Mouse (Mus musculus) stomach, embryonic 14.5 days (tissue): ENCODE measurements at regions not wholly inside any gene's neighbourhood (a gene's known extent, or its start where the extent isn't known, plus 50 kb on each side); places are given as distances from the start of the nearest gene placed in this dataset.

ENCODE experiments used
- ATAC-seq: fragments of 200-750 bp; cut with Nextera tagmentation; 2 replicates; pipeline ENCODE4 v1.8.0; 2017; ENCODE audit warnings: low read depth, moderate TSS enrichment; ENCODE audit not compliant: insufficient number of reproducible peaks, insufficient read depth, low FRiP score
- H3K27ac ChIP-seq: fragments of 300-500 bp; sonication (generic); 2 replicates; pipeline ENCODE4 v1.5.1; 2014; ENCODE audit warnings: mild to moderate bottlenecking, low read length, moderate library complexity, mixed read lengths
- H3K27me3 ChIP-seq: fragments of 300-500 bp; sonication (generic); 2 replicates; pipeline ENCODE4 v1.6.1; 2014; ENCODE audit warnings: low read length, control low read depth, mixed read lengths; ENCODE audit not compliant: control insufficient read depth, insufficient read depth
- H3K36me3 ChIP-seq: fragments of 300-500 bp; sonication (generic); 2 replicates; pipeline ENCODE4 v1.6.1; 2014; ENCODE audit warnings: mild to moderate bottlenecking, control low read depth, low read length, moderate library complexity, mixed read lengths; ENCODE audit not compliant: control insufficient read depth, insufficient read depth
- H3K4me1 ChIP-seq: fragments of 300-500 bp; sonication (generic); 2 replicates; pipeline ENCODE4 v1.6.1; 2014; ENCODE audit warnings: low read length, control low read depth, mixed read lengths; ENCODE audit not compliant: control insufficient read depth, insufficient read depth
- H3K4me2 ChIP-seq: fragments of 300-500 bp; sonication (generic); replicated peaks from 2 replicates; pipeline ENCODE4 v1.6.1; 2014; ENCODE audit warnings: low read depth, low read length, control low read depth
- H3K4me3 ChIP-seq: fragments of 300-500 bp; sonication (generic); 2 replicates; pipeline ENCODE4 v1.5.1; 2014; ENCODE audit warnings: low read depth, low read length, control low read depth
- H3K9ac ChIP-seq: fragments of 300-500 bp; sonication (generic); replicated peaks from 2 replicates; pipeline ENCODE4 v1.6.1; 2014; ENCODE audit warnings: low read depth, mild to moderate bottlenecking, control low read depth, low read length, moderate library complexity, mixed read lengths
- H3K9me3 ChIP-seq: fragments of 300-500 bp; sonication (generic); 2 replicates; pipeline ENCODE4 v1.6.1; 2016; ENCODE audit warnings: low read depth, low read length, control low read depth; ENCODE audit not compliant: control insufficient read depth
- WGBS: fragments of 180-500 bp; shearing (Covaris S2); extraction: QIAGEN DNeasy Blood & Tissue Kit; methylation state at CpG from one replicate; pipeline ENCODE4 v1.1.7; 2014; 5-methylcytosine and 5-hydroxymethylcytosine counted together

- Histone ChIP-seq H3K9me3 (no peaks in the 10 kb centered on the region), H3K4me1 (no peaks in the 10 kb centered on the region), H3K4me3 (no peak overlapping the region), H3K27me3 (no peaks in the 10 kb centered on the region), H3K9ac (no peak overlapping the region), H3K4me2 (no peak overlapping the region), H3K27ac (no peak overlapping the region), H3K36me3 (no peaks in the 10 kb centered on the region)
- 78% methylated on average over 7 of the region's 7 CpGs for WGBS
- ATAC-seq: no peak
These were observed 127.9 kb upstream of the Bdnf start for GRCm38 (mm10) chr2:109546486-109547115.

GRCm38 (mm10) chr2:109554644-109555043, 119.9 kb upstream of the Bdnf start:
- Histone ChIP-seq H3K27ac (no peak overlapping the region), H3K36me3 (no peaks in the 10 kb centered on the region), H3K4me1 (no peaks in the 10 kb centered on the region), H3K27me3 (no peaks in the 10 kb centered on the region), H3K9me3 (no peaks in the 10 kb centered on the region), H3K4me2 (no peak overlapping the region), H3K4me3 (no peak overlapping the region), H3K9ac (no peak overlapping the region)
- ATAC-seq: 0 out of 2 replicates have a peak, but pooled peaks have one; percentile 33
- WGBS: 75% methylated on average over 6 of the region's 6 CpGs

GRCm38 (mm10) chr2:109559088-109560030, 115.1 kb upstream of the Bdnf start:
- Histone ChIP-seq H3K9ac (no peak overlapping the region), H3K27ac (no peak overlapping the region), H3K4me2 (no peak overlapping the region), H3K36me3 (no peaks in the 10 kb centered on the region), H3K4me3 (no peak overlapping the region), H3K9me3 (no peaks in the 10 kb centered on the region), H3K27me3 (no peaks in the 10 kb centered on the region), H3K4me1 (no peaks in the 10 kb centered on the region)
- ATAC-seq: no peak
- WGBS: 88% methylated on average over 9 of the region's 9 CpGs

GRCm38 (mm10) chr2:109562996-109563395, 111.5 kb upstream of the Bdnf start:
- Histone ChIP-seq H3K9ac (no peak overlapping the region), H3K4me1 (no peaks in the 10 kb centered on the region), H3K4me2 (no peak overlapping the region), H3K27me3 (no peaks in the 10 kb centered on the region), H3K9me3 (no peaks in the 10 kb centered on the region), H3K4me3 (no peak overlapping the region), H3K36me3 (no peaks in the 10 kb centered on the region), H3K27ac (no peak overlapping the region)
- WGBS: 72% methylated on average over 3 of the region's 3 CpGs
- no peak for ATAC-seq

GRCm38 (mm10) chr2:109576946-109577345, 97.6 kb upstream of the Bdnf start:
- no peak for ATAC-seq
- H3K9ac ChIP-seq: no peak overlapping the region

GRCm38 (mm10) chr2:109578870-109579310, 95.6 kb upstream of the Bdnf start:
- Histone ChIP-seq H3K4me1 (no peaks in the 10 kb centered on the region), H3K36me3 (no peaks in the 10 kb centered on the region), H3K4me3 (no peak overlapping the region), H3K27me3 (no peaks in the 10 kb centered on the region), H3K4me2 (peak overlapping the region; percentile 13; the same call in 1 of the 2 replicates), H3K9me3 (no peaks in the 10 kb centered on the region), H3K9ac (no peak overlapping the region), H3K27ac (no peak overlapping the region)
- peak; percentile 79 for ATAC-seq
- WGBS: 6% methylated on average over 6 of the region's 6 CpGs

More at GRCm38 (mm10) chr2:109576946-109577345, 97.6 kb upstream of the Bdnf start:
- no peaks in the 10 kb centered on the region for H3K9me3 ChIP-seq
- H3K4me3 ChIP-seq: no peak overlapping the region
- no peak overlapping the region for H3K27ac ChIP-seq
- no peak overlapping the region for H3K4me2 ChIP-seq
- H3K4me1 ChIP-seq: no peaks in the 10 kb centered on the region
- no peaks in the 10 kb centered on the region for H3K27me3 ChIP-seq
- H3K36me3 ChIP-seq: no peaks in the 10 kb centered on the region

GRCm38 (mm10) chr2:109618341-109619058, 56.0 kb upstream of the Bdnf start:
- no peak overlapping the region for H3K27ac ChIP-seq
- no peaks in the 10 kb centered on the region for H3K36me3 ChIP-seq
- no peak overlapping the region for H3K4me3 ChIP-seq
- H3K9me3 ChIP-seq: no peaks in the 10 kb centered on the region
- 88% methylated on average over 9 of the region's 9 CpGs for WGBS
- H3K4me2 ChIP-seq: no peak overlapping the region
- ATAC-seq: no peak
- H3K27me3 ChIP-seq: no peaks in the 10 kb centered on the region
- H3K9ac ChIP-seq: no peak overlapping the region
- no peaks in the 10 kb centered on the region for H3K4me1 ChIP-seq

- Histone ChIP-seq H3K36me3 (no peaks in the 10 kb centered on the region), H3K4me1 (no peaks in the 10 kb centered on the region), H3K4me2 (no peak overlapping the region), H3K9me3 (no peaks in the 10 kb centered on the region), H3K4me3 (no peak overlapping the region), H3K27me3 (no peaks in the 10 kb centered on the region), H3K27ac (no peak overlapping the region), H3K9ac (no peak overlapping the region)
- ATAC-seq: no peak
- WGBS: 89% methylated on average over 6 of the region's 6 CpGs
These were observed 54.8 kb upstream of the Bdnf start for GRCm38 (mm10) chr2:109619676-109620075.
